Mouse (Mus musculus) mouse embryonic stem cell (cell line): ENCODE results near the gene Fgfbp3.

ENCODE experiments used
- in situ Hi-C, 2 experiments: fragments of 300-500 bp; cut with MboI; formaldehyde crosslinking; loops; 1 replicate in 1 of 2; 3 replicates in 1 of 2; pipeline ENCODE4 v1.14.3; 2019 to 2020; ENCODE audit warnings: low sequenced_read_pairs in 2 of 2, low pct_unique_long_range_greater_than_20kb in 1 of 2, mixed read lengths in 1 of 2; ENCODE audit not compliant: unreplicated experiment in 1 of 2

The Fgfbp3 gene

DNA sequence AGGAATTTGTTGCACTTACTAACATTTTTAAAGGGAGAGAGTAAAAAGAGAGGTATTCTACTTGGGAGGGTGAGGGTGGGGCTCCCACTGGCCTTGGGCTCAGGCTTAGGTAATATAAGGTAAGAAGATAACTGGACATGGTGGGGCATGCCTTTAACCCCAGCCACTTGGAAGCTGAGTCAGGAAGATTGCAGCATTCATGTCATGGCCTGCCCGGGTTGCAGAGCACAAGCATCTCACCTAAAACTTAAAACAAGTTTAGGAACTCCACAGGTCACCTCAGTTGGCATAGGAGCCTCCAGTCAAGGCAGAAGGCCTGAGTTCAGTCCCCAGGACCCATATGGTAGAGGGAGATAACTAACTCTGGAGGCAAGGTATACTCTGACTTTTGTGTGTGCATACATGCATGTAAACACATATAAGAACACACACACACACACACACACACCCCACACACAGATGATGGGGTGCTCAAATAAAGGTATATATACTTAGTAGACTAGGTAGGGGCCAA, 2.5 kb downstream of the Fgfbp3 start:
- in situ Hi-C loops: loop anchor here in 1 of 2 experiments (5.0 kb wide), 1 partner anchor 460 kb away; the partner anchor contains the start of gene Kif11

DNA sequence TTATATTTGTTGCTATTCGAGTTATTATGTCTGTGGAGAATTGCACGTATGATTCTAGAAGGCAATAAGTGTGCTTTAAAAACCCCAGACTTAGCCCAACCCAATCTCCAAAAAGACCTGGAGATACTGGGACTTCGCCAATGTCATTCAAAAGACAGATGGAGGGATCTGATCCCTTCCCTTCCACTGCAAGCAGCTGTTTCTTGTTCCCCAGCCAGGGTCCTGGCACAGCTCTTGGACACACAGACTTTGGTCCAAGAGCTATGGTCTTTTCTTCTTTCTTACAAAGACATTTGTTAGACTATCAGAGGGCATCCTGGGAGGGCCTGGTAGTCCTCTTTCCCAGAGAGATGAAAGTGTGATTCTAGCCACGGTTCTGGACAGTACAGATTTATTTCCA, 3.2 kb downstream of the Fgfbp3 start:
- in situ Hi-C loops: loop anchor here in 1 of 2 experiments (5.0 kb wide), 1 partner anchor 461 kb away; the partner anchor contains the start of gene Kif11

DNA sequence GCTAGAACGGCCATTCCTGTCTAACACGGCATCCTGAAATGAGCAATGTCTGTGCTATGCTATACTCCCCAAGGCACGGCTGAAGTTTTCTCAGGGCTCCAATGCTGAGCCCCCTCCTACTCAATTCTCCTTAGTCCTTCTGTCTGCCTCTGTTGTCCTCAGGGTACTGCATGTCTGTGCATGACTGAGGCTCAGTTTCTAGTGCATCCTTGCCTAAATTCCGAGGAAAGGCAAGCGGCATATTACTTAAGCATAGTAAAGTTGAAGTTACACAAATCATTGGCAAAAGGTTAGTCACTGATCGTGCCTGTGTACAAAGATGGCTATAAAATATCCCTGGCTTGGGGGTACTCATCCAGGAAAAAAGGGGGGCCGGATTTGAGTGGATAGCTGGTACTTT, 6.4 kb downstream of the Fgfbp3 start:
- in situ Hi-C loops: no loop called here

DNA sequence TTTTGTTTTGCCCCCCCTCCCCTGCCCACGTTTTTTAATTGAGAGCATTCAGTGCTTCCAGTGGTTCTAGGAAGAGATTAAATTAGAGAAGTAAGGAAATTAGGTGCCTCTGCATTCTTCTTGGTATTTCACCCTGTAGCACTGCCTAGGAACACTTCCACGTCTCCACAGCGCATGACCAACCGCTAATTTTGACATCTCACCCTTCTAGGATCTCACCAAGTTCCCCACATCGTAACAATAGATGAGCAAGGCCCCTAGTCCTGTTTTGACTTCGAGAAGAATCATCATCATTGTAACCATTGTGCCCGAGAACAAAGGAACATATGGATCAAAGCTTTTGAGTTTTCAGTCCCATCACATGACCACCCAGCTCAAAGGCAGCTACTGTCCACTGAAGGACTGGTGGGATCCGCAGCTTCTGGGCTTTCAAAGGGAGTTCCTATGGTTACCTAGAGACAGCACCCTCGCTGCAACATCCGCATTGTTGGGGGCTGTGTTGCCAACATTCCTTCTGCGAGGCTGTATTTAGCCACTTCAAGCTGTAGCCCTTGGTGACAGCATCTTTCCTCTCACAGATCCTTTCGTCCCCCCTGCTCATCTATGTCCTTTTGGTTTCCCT, 8.9 kb downstream of the Fgfbp3 start:
- in situ Hi-C loops: no loop called here

DNA sequence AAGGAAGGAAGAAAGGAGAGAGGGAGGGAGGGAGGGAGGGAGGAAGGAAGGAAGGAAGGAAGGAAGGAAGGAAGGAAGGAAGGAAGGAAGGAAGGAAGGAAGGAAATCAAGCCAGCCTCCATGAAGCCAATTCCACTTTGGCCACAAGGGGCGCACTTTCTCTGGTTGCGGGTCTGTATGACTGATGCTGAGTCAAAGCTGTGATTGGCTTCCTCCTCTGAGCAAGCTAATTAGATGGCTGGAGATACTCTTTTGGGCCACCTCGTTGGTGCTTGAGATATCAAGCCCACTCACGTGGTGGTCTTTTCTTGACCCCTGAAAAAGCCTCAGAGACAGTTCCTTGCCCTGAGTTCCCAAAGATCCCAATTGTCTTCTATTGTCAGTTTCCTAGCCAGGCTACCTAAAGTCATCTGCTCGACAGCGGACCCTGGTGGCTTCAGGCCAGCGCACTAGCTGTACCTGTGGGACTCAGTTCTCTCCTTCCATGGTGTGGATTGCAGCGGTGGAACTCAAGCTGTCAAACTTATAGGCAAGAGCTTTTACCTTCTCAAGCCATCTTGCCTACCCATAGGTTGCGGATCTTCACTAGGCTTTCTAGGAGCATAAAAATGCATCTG, 9.6 kb downstream of the Fgfbp3 start:
- in situ Hi-C loops: no loop called here

DNA sequence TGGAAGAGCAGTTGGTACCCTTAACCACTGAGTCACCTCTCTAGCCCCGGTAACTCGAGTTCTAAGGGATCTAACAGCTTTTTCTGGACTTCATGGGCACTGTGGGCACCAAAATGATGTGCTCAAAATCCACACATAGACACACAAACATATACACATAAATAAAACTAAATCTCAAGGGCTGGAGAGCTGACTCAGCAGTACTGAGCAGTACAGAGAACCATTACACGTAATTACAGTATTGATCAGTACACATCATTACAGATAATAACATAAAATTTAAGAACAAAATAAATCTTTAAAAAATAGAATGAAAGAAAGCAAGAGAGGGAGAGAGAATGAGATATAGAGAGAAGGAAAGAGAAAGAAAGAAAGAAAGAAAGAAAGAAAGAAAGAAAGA, 10.3 kb downstream of the Fgfbp3 start:
- in situ Hi-C loops: no loop called here

DNA sequence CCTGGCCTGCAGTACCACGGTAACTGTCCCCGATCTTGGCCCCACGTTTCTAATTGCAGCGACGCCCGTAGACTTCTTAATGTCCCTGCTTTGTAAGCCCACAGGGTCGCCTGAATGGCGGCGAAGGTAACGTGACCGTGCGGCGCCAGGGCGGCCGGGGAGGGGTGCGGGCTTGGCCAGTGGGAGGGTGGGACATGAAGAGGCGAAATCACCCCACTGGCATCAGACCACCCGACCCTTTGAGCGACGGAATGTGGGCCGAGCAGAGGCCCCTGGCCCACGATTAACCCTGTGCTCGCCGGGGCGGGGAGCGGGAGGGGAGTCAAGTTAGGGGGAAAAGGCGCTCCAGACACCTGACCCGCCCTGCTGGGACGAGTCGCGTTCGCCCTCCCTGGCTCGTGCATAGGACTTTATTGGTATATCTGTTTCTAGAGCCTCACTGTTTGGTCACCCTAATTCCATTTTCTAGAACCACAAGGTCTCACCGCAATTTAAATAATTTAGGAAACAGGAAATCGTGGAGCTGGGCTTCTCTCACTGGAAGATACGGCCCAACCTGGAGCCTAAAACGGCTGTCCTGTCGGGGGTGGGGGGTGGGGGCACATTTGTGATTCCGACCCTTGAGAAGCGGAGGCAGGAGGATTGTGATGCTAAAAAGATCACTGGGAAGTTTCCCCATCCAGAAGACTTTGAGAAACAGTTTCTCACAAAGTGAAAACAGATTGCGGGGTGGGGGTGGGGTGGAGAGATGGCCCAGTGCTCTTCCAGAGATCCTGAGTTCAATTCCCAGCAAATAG, 15.0 kb downstream of the Fgfbp3 start:
- in situ Hi-C loops: no loop called here

DNA sequence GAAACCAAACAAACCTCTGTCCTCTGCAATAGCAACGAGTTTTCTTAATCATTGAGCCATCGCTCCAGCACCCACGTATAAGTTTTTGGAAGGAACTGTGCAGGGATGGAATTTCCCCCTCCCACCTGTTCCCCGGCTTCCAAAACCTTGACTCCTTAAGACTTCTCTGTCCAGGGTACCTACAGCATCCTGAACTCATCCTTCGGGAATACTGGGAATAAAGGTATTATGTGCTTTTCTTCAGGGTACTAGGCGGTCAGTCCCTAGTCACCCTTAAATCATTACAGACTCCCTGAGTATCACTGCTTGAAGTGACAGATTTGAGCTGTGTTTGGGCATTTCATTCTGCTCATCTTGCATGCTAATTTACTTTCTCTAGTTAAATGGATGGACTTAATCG, 16.0 kb downstream of the Fgfbp3 start:
- in situ Hi-C loops: no loop called here

DNA sequence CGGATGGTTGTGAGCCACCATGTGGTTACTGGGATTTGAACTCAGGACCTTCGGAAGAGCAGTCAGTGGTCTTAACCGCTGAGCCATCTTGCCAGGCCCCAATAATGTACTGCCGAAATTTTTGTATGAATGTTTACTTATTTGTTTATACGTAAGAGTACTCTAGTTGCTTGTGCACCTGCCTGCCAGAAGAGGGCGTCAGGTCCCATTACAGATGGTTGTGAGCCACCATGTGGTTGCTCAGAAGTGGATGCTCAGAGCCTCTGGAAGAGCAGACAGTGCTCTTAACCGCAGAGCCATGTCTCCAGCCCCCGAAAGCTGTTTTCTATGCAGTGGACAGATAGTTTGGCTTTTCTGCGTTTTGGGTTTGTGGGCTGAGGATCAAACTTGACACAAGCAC, 21.6 kb downstream of the Fgfbp3 start:
- in situ Hi-C loops: no loop called here

DNA sequence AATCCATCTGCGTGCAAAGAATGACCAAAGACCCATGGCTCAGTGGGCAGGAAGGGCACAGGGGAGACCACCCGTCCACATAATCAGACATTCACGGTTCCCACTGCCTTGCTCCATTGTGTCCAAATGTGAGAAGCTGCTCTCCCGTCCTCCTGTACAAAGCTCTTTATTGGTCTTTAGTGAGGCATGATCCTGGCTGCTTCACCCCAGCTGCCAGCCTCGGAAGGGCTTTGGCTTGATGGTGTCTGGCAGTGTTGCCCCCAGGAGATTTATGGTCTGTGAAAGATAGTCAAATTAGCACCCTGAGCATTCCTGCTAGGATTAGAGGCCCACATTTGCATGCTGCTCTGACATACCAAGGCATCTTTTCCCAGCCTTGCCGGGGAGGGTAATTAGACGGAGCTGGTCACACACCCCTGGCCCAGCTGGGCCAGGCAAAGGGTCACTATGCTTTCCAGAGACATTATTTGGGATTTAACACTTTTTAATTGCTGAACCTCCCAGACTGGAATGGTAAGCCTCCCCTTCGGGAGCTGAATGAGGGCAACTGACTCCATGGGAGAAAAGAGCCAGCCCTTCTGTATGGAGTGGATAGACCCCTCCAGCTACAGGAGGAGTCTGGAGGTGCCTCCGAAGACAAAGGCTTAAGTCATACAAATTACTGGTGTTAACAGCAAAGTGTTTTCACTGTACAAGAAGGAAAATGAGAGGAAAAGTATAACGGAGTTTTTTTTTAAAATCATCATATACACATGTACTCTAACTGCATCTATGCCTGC, 22.4 kb downstream of the Fgfbp3 start:
- in situ Hi-C loops: no loop called here

DNA sequence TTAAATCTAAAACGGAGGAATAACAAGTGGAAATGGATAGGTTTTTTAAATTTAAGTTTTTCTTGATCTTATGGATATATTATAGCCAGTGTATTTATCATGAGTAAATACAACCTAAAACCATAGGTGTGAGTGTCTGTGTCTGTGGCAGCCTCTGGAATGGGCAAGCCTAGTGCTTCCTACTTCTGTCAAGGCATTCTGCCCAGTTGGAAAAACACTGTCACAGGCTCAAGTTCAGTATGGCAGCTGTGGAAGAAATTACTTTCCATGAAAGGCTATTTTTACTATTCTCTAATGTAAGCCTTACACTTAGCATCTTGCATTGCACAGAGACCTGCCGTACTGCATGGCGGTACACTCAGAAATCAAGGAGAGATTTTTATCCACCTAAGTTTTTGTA, 27.7 kb downstream of the Fgfbp3 start:
- in situ Hi-C loops: no loop called here

DNA sequence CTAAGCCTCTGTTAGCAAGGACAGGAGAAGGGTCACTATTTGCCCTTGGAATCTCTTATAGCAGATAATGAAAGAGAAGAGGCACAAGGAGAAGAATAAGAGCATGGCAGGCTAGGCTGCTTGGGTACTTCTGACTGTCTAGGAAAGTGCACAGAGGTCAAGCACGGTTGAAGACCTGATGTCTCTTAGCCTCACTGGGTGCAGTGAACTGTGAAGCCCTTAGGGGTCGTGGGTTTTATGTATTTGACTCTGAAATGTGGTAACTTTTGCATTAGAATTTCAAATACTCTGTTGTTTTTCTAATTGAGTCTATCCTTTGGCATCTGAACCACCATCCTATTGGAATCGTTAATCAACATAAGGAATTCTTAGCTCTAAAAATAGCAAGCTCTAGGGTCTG, 31.7 kb downstream of the Fgfbp3 start:
- in situ Hi-C loops: no loop called here

DNA sequence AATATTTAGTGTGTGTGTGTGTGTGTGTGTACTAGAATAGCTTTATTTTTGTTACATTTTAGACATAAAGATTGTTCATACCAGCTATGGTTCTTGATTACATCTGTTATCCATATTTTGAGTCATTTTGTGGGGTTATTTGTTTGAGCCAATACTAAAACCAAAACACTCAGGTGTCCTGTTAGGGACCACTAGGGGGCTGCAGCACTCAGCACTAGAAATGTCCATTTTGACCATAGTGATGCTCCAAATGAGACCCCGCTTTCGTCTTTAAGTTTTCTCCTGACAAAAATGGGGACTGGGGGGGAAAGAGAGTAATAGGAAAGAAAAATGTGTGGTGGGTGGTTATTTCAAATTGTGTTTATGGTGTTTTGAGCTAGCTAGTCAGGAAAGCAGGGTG, 33.1 kb downstream of the Fgfbp3 start:
- in situ Hi-C loops: no loop called here

DNA sequence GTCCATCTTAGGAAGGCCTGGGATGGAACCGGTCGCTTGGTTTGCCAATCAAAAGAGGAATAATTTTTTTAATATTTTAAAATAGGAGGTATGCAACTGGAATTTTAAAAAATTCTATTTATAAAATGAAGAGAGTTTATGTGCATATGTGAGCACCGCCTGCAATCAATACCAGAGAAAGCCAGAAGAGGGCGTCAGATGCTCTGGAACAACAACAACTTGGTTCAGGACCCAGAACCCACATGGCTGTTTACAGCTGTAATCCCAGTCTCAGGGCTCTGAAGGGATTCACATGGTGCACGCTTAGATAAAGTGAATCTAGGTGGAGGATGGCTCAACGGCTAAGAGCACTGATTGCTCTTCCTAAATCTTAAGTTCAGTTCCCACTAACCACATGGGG, 36.3 kb downstream of the Fgfbp3 start:
- in situ Hi-C loops: no loop called here

DNA sequence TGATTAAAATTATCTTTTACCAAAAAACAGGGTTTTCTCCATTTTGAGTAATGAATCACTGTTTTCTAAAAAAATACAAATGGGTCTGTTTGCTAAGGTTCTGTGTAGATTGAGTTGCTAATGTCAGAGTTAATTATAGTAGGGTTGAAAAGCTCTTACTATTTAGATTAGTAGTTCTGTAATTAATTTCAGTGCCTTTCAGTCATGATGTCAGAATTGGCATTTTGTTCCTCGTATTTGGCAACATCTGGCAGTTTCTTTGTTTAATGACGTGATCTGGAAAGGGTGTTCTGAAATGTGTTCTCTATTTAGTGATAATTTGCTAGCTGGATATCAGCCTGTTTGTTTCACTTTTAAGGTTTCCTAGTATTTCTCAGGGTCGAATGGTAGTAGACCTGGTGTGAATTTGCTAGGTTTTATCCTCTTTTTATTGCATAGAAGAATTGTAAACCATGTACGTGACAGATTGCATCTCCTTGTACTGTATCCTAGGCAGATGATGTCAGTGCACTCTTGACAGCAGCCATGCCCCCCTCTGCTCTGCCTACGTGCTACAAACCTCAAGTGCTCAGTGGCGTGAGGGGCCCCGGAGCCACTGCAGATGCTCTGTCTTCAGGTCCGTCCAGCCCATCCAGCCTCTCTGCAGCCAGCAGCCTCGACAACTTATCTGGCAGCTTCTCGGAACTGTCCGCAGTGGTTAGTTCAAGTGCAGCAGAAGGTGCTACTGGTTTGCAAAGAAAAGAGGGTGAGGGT, 40.5 kb downstream of the Fgfbp3 start:
- in situ Hi-C loops: no loop called here

DNA sequence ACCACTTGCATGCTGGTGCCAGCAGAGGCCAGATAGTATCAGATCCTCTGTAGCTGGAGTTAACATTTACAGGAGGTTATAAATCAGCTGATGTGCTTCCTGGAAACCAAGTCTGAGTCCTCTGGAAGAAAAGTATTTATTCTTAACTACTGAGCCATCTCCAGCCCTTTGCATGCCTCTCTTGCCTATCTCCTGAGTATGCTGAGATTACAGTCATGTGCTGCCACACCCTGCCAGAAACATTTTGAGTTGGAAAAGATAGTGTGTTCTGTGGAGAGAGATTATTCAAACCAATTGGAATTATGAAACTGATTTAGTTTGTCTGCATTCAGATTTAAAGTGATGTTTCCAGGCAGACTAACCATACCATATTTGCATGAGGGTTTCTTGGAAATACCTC, 42.1 kb downstream of the Fgfbp3 start:
- in situ Hi-C loops: no loop called here

DNA sequence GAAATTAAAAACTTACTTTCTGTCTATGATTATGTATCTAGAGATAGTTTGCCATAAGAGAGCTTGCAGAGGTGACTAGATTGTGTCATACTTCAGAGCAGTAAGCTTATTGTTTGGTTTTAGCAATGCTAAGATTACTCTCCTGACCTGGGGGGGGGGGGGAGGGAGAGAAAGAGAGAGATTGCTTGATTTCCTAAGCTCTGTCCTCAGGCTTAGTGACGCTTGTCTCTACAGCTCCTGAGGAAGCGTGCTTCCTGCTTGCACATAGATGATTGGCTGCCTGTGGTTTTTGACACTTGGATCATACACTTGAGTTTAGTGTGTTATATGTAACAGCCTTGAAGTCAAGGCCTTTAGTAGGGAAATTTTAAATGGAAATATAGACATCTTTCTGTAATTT, 44.8 kb downstream of the Fgfbp3 start:
- in situ Hi-C loops: loop anchor here (25.0 kb wide), 2 partner anchors 1912 to 1937 kb away; no protein-coding TSS in a partner anchor

DNA sequence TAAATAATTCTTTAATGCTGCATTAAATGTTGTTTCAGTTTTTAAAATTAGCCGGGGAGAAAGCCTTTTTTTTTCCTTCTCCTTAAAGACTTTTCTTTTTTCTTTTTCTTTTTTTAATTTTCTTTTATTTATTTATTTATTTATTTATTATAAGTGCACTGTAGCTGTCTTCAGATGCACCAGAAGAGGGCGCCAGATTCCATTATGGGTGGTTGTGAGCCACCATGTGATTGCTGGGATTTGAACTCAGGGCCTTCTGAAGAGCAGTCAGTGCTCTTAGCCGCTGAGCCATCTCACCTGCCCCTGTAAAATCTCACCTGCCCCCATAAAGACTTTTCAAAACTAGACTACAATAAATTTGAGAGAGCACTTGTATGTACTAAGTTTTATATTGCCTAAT, 50.7 kb downstream of the Fgfbp3 start:
- in situ Hi-C loops: loop anchor here (25.0 kb wide), 2 partner anchors 1906 to 1931 kb away; no protein-coding TSS in a partner anchor
